Mouse (Mus musculus) adrenal gland, postnatal 0 days (tissue): ENCODE results near the gene Rad52. TPM values are rescaled to one million over a fixed set of nuclear protein-coding genes. Genes with fewer than 3 reads are reported as not detected.

Experiments
- polyA plus RNA-seq: library from polyadenylated mRNA; unstranded; fragments of >200 nt; fragmentation: Nextera tagmentation; extraction: Ambion mirVana; gene quantifications from 2 replicates; pipeline ENCODE4 v1.2.1, GENCODE M21; 2015

The Rad52 gene
- polyA plus RNA-seq: 11.0 and 14.3 TPM in 2 replicates

GRCm38 (mm10) chr6:119902204-119903080 is at the start of gene Rad52:
TSS of gene Rad52 (plus strand) at chr6:119902698.

Other genes starting within 250 kb of the Rad52 start
- gene Erc1, start 54.5 kb upstream of the Rad52 start, polyA plus RNA-seq: 8.4 and 9.4 TPM in 2 replicates
- gene Wnk1, start 136.0 kb downstream of the Rad52 start, polyA plus RNA-seq: 36.2 and 47.4 TPM in 2 replicates
- 0.22 TPM in 1 of 2 replicates, not detected in the other for gene Ninj2, start 190.7 kb downstream of the Rad52 start, polyA plus RNA-seq